Mouse (Mus musculus): Measurements from ENCODE around the gene Trpm8. TPM values are rescaled to one million over a fixed set of nuclear protein-coding genes. Genes with fewer than 3 reads are reported as not detected.

Gene Trpm8
- polyA plus RNA-seq, 1 experiment: not detected

GRCm38 (mm10) chr1:88233421-88234247 is 43.8 kb upstream of the Trpm8 start:
- no peak for TF ChIP-seq GATA1 (IDR thresholded peaks at IDR 0.05; ENCODE audit: low read length)
- no peak for TF ChIP-seq TAL1 (IDR thresholded peaks at IDR 0.05; ENCODE audit: low read length)
- Histone ChIP-seq H3K4me3 (replicated peaks) (no peak overlapping the region), H3K9me3 (ENCODE audit: control insufficient read depth, low read length) (peaks cover 61% of the 10 kb centered on the region), H3K4me1 (ENCODE audit: control insufficient read depth) (no peaks in the 10 kb centered on the region), H3K36me3 (ENCODE audit: control insufficient read depth) (no peaks in the 10 kb centered on the region), H3K27me3 (ENCODE audit: control insufficient read depth) (peaks cover 5% of the 10 kb centered on the region; the same call in 1 of the 2 replicates)

- Histone ChIP-seq H3K4me1 (ENCODE audit: control insufficient read depth) (no peaks in the 10 kb centered on the region), H3K4me3 (replicated peaks) (no peak overlapping the region), H3K36me3 (ENCODE audit: control insufficient read depth) (no peaks in the 10 kb centered on the region), H3K27me3 (ENCODE audit: control insufficient read depth) (peaks cover 5% of the 10 kb centered on the region; the same call in 1 of the 2 replicates), H3K9me3 (ENCODE audit: control insufficient read depth, low read length) (peaks cover 67% of the 10 kb centered on the region)
- TF ChIP-seq TAL1 (IDR thresholded peaks at IDR 0.05; ENCODE audit: low read length): no peak
- TF ChIP-seq GATA1 (IDR thresholded peaks at IDR 0.05; ENCODE audit: low read length): no peak
Measured at GRCm38 (mm10) chr1:88234248-88234610, 43.2 kb upstream of the Trpm8 start.

- Histone ChIP-seq H3K9me3 (ENCODE audit: control insufficient read depth, low read length) (peaks cover 71% of the 10 kb centered on the region), H3K36me3 (ENCODE audit: control insufficient read depth) (no peaks in the 10 kb centered on the region), H3K4me1 (ENCODE audit: control insufficient read depth) (no peaks in the 10 kb centered on the region), H3K27me3 (ENCODE audit: control insufficient read depth) (peaks cover 5% of the 10 kb centered on the region; the same call in 1 of the 2 replicates), H3K4me3 (replicated peaks) (no peak overlapping the region)
- TF ChIP-seq GATA1 (IDR thresholded peaks at IDR 0.05; ENCODE audit: low read length) (no peak), TAL1 (IDR thresholded peaks at IDR 0.05; ENCODE audit: low read length) (no peak)
Measured at GRCm38 (mm10) chr1:88234646-88235045, 42.8 kb upstream of the Trpm8 start.

GRCm38 (mm10) chr1:88235046-88235893 is 42.2 kb upstream of the Trpm8 start:
- Histone ChIP-seq H3K4me3 (replicated peaks) (no peak overlapping the region), H3K9me3 (ENCODE audit: control insufficient read depth, low read length) (peaks cover 71% of the 10 kb centered on the region), H3K36me3 (ENCODE audit: control insufficient read depth) (no peaks in the 10 kb centered on the region), H3K4me1 (ENCODE audit: control insufficient read depth) (no peaks in the 10 kb centered on the region), H3K27me3 (ENCODE audit: control insufficient read depth) (peaks cover 5% of the 10 kb centered on the region; the same call in 1 of the 2 replicates)
- TF ChIP-seq GATA1 (IDR thresholded peaks at IDR 0.05; ENCODE audit: low read length) (no peak), TAL1 (IDR thresholded peaks at IDR 0.05; ENCODE audit: low read length) (0 out of 3 replicates have a peak, but pooled peaks have one; percentile 24)

GRCm38 (mm10) chr1:88235894-88236415 is 41.5 kb upstream of the Trpm8 start:
- Histone ChIP-seq H3K9me3 (ENCODE audit: control insufficient read depth, low read length) (peaks cover 72% of the 10 kb centered on the region), H3K4me3 (replicated peaks) (no peak overlapping the region)

GRCm38 (mm10) chr1:88237311-88237710 is 40.1 kb upstream of the Trpm8 start:
- H3K36me3 ChIP-seq (ENCODE audit: control insufficient read depth): no peaks in the 10 kb centered on the region
- peaks cover 5% of the 10 kb centered on the region; the same call in 1 of the 2 replicates for H3K27me3 ChIP-seq (ENCODE audit: control insufficient read depth)
- no peak overlapping the region for H3K4me3 ChIP-seq (replicated peaks)
- no peak for TF ChIP-seq GATA1 (IDR thresholded peaks at IDR 0.05; ENCODE audit: low read length)
- no peak for TF ChIP-seq TAL1 (IDR thresholded peaks at IDR 0.05; ENCODE audit: low read length)
- no peaks in the 10 kb centered on the region for H3K4me1 ChIP-seq (ENCODE audit: control insufficient read depth)
- H3K9me3 ChIP-seq (ENCODE audit: control insufficient read depth, low read length): peaks cover 74% of the 10 kb centered on the region

More at GRCm38 (mm10) chr1:88235894-88236415, 41.5 kb upstream of the Trpm8 start:
- Histone ChIP-seq H3K27me3 (ENCODE audit: control insufficient read depth) (peaks cover 5% of the 10 kb centered on the region; the same call in 1 of the 2 replicates), H3K36me3 (ENCODE audit: control insufficient read depth) (no peaks in the 10 kb centered on the region), H3K4me1 (ENCODE audit: control insufficient read depth) (no peaks in the 10 kb centered on the region)
- TF ChIP-seq TAL1 (IDR thresholded peaks at IDR 0.05; ENCODE audit: low read length): no peak
- TF ChIP-seq GATA1 (IDR thresholded peaks at IDR 0.05; ENCODE audit: low read length): no peak

GRCm38 (mm10) chr1:88238771-88239170 is 38.7 kb upstream of the Trpm8 start:
- Histone ChIP-seq H3K4me1 (ENCODE audit: control insufficient read depth) (no peaks in the 10 kb centered on the region), H3K36me3 (ENCODE audit: control insufficient read depth) (no peaks in the 10 kb centered on the region), H3K4me3 (replicated peaks) (no peak overlapping the region), H3K27me3 (ENCODE audit: control insufficient read depth) (peaks cover 5% of the 10 kb centered on the region; the same call in 1 of the 2 replicates), H3K9me3 (ENCODE audit: control insufficient read depth, low read length) (peaks cover 74% of the 10 kb centered on the region)
- no peak for TF ChIP-seq GATA1 (IDR thresholded peaks at IDR 0.05; ENCODE audit: low read length)
- no peak for TF ChIP-seq TAL1 (IDR thresholded peaks at IDR 0.05; ENCODE audit: low read length)

GRCm38 (mm10) chr1:88240072-88240471 is 37.4 kb upstream of the Trpm8 start:
- H3K36me3 ChIP-seq (ENCODE audit: control insufficient read depth): no peaks in the 10 kb centered on the region
- peaks cover 3% of the 10 kb centered on the region; the same call in 1 of the 2 replicates for H3K27me3 ChIP-seq (ENCODE audit: control insufficient read depth)
- H3K4me3 ChIP-seq (replicated peaks): no peak overlapping the region
- H3K9me3 ChIP-seq (ENCODE audit: control insufficient read depth, low read length): peaks cover 75% of the 10 kb centered on the region
- no peaks in the 10 kb centered on the region for H3K4me1 ChIP-seq (ENCODE audit: control insufficient read depth)
- TF ChIP-seq GATA1 (IDR thresholded peaks at IDR 0.05; ENCODE audit: low read length) (no peak), TAL1 (IDR thresholded peaks at IDR 0.05; ENCODE audit: low read length) (no peak)
